Mouse (Mus musculus): ENCODE results near the gene Dnah17. TPM values are rescaled to one million over a fixed set of nuclear protein-coding genes. Genes with fewer than 3 reads are reported as not detected.

Dnah17 gene
- polyA plus RNA-seq, 1 experiment from 2014 or later: 0.29 TPM

DNA sequence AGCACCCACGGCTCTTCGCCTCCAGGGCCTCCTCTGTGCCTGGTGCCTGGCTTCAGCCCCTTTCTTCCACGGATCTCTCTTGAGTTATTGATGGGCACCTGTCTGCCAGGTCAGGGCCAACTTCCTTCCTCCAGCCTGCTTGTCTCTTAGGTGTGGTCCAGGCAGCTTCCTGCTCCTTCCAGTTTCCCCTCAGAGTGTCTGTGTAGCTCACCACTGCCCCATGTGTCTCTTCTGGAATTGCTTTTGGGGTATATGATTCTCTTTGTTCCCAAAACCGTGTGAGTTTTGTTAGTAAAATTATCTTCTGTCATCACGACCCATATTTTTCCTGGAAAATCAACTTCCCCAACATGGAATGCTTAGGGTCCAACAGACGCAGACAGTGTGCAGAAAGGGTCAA, 53.5 kb downstream of the Dnah17 start:
- 70% methylated on average over 6 of the region's 6 CpGs for WGBS
- Histone ChIP-seq H3K4me2 (replicated peaks; ENCODE audit: low read depth, low read length) (no peak overlapping the region), H3K9ac (replicated peaks; ENCODE audit: low read depth, low read length) (no peak overlapping the region), H3K27ac (ENCODE audit: low read length) (no peak overlapping the region), H3K36me3 (ENCODE audit: control insufficient read depth, insufficient read depth, low read length) (no peaks in the 10 kb centered on the region), H3K9me3 (ENCODE audit: control insufficient read depth, low read depth, low read length) (no peaks in the 10 kb centered on the region), H3K4me1 (ENCODE audit: control insufficient read depth, insufficient read depth, low read length) (peaks cover 8% of the 10 kb centered on the region), H3K4me3 (ENCODE audit: low read depth, low read length) (no peak overlapping the region), H3K27me3 (ENCODE audit: control insufficient read depth, insufficient read depth, low read length) (no peaks in the 10 kb centered on the region)
- ATAC-seq (ENCODE audit: insufficient number of reproducible peaks, insufficient read depth, low FRiP score, low read depth): no peak

DNA sequence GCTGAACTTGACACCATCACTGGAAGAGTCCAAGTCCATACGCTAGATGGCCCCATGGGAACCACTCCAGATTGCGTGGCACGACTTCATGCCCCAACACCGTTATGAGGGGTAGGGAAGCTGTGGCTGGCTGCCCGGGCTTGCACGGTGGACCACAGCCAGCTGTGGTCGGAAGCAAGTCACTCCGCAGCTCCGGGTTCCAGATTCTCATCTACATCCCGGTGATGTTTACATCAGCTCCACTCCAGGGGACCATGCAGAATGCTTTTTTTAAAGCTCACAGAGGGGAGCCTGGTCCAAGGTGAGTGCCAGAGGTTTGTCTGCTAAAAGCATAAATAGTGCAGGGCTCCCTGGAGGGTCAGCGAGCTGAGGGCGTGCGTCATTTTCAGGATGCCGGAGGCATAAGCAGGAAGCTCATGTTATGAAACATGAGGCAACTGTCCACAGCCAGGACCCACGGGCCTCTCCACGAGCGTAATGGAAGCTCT, 55.4 kb downstream of the Dnah17 start:
- Histone ChIP-seq H3K4me2 (replicated peaks; ENCODE audit: low read depth, low read length) (no peak overlapping the region), H3K4me1 (ENCODE audit: control insufficient read depth, insufficient read depth, low read length) (peaks cover 22% of the 10 kb centered on the region), H3K36me3 (ENCODE audit: control insufficient read depth, insufficient read depth, low read length) (no peaks in the 10 kb centered on the region), H3K9ac (replicated peaks; ENCODE audit: low read depth, low read length) (no peak overlapping the region), H3K4me3 (ENCODE audit: low read depth, low read length) (no peak overlapping the region), H3K27me3 (ENCODE audit: control insufficient read depth, insufficient read depth, low read length) (no peaks in the 10 kb centered on the region), H3K9me3 (ENCODE audit: control insufficient read depth, low read depth, low read length) (no peaks in the 10 kb centered on the region), H3K27ac (ENCODE audit: low read length) (no peak overlapping the region; the same call in 1 of the 2 replicates)
- ATAC-seq (ENCODE audit: insufficient number of reproducible peaks, insufficient read depth, low FRiP score, low read depth): no peak
- 45% methylated on average over 17 of the region's 17 CpGs for WGBS

DNA sequence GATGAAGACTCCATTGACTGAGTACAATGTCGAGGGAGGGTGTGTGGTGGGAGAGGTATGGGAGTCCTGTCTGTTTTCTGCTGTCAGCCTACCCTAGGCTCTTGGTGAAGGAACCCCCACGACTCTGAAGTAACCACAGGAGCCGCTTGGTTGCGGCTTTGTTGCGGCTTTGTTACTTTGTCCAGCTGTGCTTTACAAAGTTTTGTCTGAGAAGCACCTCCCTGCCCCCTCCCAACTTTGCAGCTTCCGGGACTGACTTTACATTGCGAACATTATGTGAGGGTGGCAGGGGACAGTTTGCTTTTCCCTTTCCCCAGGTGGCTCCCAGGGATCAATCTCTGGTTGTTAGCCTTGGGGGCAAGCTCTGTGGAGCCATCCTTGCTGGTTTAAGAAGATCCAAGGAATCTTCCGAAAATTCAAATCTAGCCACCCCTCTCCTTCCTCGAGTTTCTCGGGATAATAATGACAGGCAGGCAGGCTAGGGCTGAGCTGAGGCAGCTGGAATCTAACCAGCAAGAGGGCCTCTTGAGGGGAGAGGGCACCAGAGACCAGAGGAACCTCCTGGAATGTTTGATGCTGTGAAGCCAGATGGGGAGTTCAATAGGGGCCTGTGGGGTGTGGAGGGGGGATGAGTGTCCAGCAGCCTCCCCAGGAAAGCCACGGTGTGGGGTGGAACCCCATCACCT, 59.1 kb downstream of the Dnah17 start:
- Histone ChIP-seq H3K4me2 (replicated peaks; ENCODE audit: low read depth, low read length) (no peak overlapping the region), H3K9ac (replicated peaks; ENCODE audit: low read depth, low read length) (no peak overlapping the region), H3K9me3 (ENCODE audit: control insufficient read depth, low read depth, low read length) (no peaks in the 10 kb centered on the region), H3K27ac (ENCODE audit: low read length) (peak overlapping the region; percentile 69), H3K4me3 (ENCODE audit: low read depth, low read length) (no peak overlapping the region), H3K4me1 (ENCODE audit: control insufficient read depth, insufficient read depth, low read length) (peaks cover 27% of the 10 kb centered on the region), H3K27me3 (ENCODE audit: control insufficient read depth, insufficient read depth, low read length) (no peaks in the 10 kb centered on the region), H3K36me3 (ENCODE audit: control insufficient read depth, insufficient read depth, low read length) (no peaks in the 10 kb centered on the region)
- WGBS: 23% methylated on average over 11 of the region's 11 CpGs
- ATAC-seq (ENCODE audit: insufficient number of reproducible peaks, insufficient read depth, low FRiP score, low read depth): no peak; the same call in 1 of the 2 replicates

DNA sequence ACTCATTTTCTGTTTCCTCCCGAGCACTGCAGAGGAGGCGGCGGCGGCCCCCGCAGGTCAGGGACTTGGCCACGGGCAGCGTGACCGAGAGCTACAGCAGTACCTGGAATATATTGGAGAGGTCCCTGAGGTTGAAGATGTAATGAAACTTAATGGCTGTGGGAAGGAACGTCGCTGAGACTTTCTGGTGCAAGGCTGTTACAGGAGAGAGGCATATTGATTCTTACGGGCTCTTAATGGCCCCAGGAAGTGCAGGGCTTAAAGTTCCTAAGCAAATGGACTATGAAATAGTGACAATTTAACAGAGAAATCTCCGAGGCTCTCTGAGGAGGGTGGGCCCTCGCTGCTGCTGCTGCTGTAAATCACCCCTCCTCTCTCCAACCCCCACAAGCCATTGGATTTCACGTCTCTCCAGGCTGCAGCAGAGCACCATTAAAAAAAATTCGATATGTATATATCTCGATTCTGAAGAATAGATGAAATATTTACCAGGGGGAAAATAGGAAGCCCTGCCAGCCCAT, 61.6 kb downstream of the Dnah17 start:
- no peak overlapping the region for H3K4me2 ChIP-seq (replicated peaks; ENCODE audit: low read depth, low read length)
- H3K27ac ChIP-seq (ENCODE audit: low read length): no peak overlapping the region
- no peak overlapping the region for H3K9ac ChIP-seq (replicated peaks; ENCODE audit: low read depth, low read length)
- H3K27me3 ChIP-seq (ENCODE audit: control insufficient read depth, insufficient read depth, low read length): no peaks in the 10 kb centered on the region
- no peak for ATAC-seq (ENCODE audit: insufficient number of reproducible peaks, insufficient read depth, low FRiP score, low read depth)
- no peaks in the 10 kb centered on the region for H3K9me3 ChIP-seq (ENCODE audit: control insufficient read depth, low read depth, low read length)
- 51% methylated on average over 16 of the region's 16 CpGs for WGBS
- peaks cover 24% of the 10 kb centered on the region for H3K4me1 ChIP-seq (ENCODE audit: control insufficient read depth, insufficient read depth, low read length)
- H3K4me3 ChIP-seq (ENCODE audit: low read depth, low read length): no peak overlapping the region
- H3K36me3 ChIP-seq (ENCODE audit: control insufficient read depth, insufficient read depth, low read length): no peaks in the 10 kb centered on the region

DNA sequence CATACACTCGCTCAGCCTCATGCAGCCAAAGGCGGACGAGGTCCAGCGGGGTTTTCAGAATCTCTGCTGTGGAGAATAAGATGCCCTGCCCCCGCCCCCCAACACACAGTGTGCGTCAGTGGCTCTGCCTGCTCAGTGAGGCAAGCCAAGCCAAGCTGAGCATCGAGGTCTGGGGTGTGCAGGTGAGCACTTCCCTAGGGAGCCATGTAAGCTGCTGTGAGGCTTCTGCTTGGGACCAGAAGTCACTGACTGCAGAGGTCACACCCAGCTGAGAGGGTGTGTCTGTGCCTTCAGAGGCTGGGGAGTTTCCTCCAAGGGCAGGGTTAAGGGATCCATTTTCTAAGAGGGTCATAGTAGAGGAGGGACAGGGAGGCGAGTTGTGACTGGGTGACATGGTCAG, 62.8 kb downstream of the Dnah17 start:
- WGBS: 80% methylated on average over 8 of the region's 8 CpGs
- Histone ChIP-seq H3K36me3 (ENCODE audit: control insufficient read depth, insufficient read depth, low read length) (no peaks in the 10 kb centered on the region), H3K4me2 (replicated peaks; ENCODE audit: low read depth, low read length) (no peak overlapping the region), H3K4me1 (ENCODE audit: control insufficient read depth, insufficient read depth, low read length) (peaks cover 24% of the 10 kb centered on the region), H3K27me3 (ENCODE audit: control insufficient read depth, insufficient read depth, low read length) (no peaks in the 10 kb centered on the region), H3K4me3 (ENCODE audit: low read depth, low read length) (no peak overlapping the region), H3K9me3 (ENCODE audit: control insufficient read depth, low read depth, low read length) (no peaks in the 10 kb centered on the region), H3K9ac (replicated peaks; ENCODE audit: low read depth, low read length) (no peak overlapping the region), H3K27ac (ENCODE audit: low read length) (no peak overlapping the region)
- no peak for ATAC-seq (ENCODE audit: insufficient number of reproducible peaks, insufficient read depth, low FRiP score, low read depth)

DNA sequence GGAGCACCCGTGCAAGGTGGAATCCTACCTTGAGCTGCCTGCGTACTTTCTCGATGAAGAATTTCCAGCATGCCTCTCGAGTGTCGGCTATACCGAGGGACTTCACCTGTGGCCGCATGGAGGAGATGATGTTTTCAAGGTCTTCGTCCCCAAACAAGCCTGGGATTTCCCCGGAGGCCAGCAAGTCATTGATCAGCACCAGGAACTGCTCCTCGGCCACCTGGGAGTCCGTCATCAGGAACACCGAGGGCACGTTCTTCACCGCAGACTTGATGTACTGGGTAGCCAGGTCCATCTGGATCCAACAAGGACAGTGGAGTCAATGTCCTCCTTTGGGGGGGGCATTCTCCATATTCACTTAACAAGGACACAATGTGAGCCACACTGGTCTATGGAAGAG, 70.4 kb downstream of the Dnah17 start:
- Histone ChIP-seq H3K27ac (ENCODE audit: low read length) (no peak overlapping the region), H3K4me2 (replicated peaks; ENCODE audit: low read depth, low read length) (no peak overlapping the region), H3K9ac (replicated peaks; ENCODE audit: low read depth, low read length) (no peak overlapping the region), H3K4me3 (ENCODE audit: low read depth, low read length) (no peak overlapping the region), H3K27me3 (ENCODE audit: control insufficient read depth, insufficient read depth, low read length) (no peaks in the 10 kb centered on the region), H3K9me3 (ENCODE audit: control insufficient read depth, low read depth, low read length) (no peaks in the 10 kb centered on the region), H3K4me1 (ENCODE audit: control insufficient read depth, insufficient read depth, low read length) (0 out of 2 replicates have a peak, but pooled peaks cover 3% of the 10 kb centered on the region), H3K36me3 (ENCODE audit: control insufficient read depth, insufficient read depth, low read length) (no peaks in the 10 kb centered on the region)
- no peak for ATAC-seq (ENCODE audit: insufficient number of reproducible peaks, insufficient read depth, low FRiP score, low read depth)
- WGBS: 67% methylated on average over 14 of the region's 14 CpGs

DNA sequence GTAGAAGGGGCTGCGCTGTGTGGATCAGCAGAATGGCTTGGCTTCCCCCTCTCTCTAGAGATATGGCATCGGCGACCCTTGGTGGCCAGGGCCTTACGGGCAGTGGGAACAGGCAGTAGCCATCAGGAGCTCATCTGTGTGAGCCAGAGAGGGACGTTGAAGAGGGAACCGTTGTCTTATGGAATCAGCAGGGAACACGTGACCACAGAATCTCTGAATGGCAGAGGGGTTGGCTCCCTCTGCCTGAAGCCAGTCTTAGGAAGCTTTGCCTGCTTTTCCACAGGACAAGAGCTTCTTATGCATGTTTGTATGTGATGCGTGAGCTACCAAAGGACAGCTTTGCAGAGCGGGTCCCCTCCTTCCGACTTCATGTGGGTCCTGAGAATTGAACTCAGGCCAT, 71.6 kb downstream of the Dnah17 start:
- Histone ChIP-seq H3K9me3 (ENCODE audit: control insufficient read depth, low read depth, low read length) (no peaks in the 10 kb centered on the region), H3K4me3 (ENCODE audit: low read depth, low read length) (no peak overlapping the region), H3K4me1 (ENCODE audit: control insufficient read depth, insufficient read depth, low read length) (0 out of 2 replicates have a peak, but pooled peaks cover 3% of the 10 kb centered on the region), H3K27me3 (ENCODE audit: control insufficient read depth, insufficient read depth, low read length) (no peaks in the 10 kb centered on the region), H3K27ac (ENCODE audit: low read length) (no peak overlapping the region), H3K4me2 (replicated peaks; ENCODE audit: low read depth, low read length) (no peak overlapping the region), H3K9ac (replicated peaks; ENCODE audit: low read depth, low read length) (no peak overlapping the region), H3K36me3 (ENCODE audit: control insufficient read depth, insufficient read depth, low read length) (no peaks in the 10 kb centered on the region)
- ATAC-seq (ENCODE audit: insufficient number of reproducible peaks, insufficient read depth, low FRiP score, low read depth): no peak
- WGBS: 63% methylated on average over 10 of the region's 10 CpGs

DNA sequence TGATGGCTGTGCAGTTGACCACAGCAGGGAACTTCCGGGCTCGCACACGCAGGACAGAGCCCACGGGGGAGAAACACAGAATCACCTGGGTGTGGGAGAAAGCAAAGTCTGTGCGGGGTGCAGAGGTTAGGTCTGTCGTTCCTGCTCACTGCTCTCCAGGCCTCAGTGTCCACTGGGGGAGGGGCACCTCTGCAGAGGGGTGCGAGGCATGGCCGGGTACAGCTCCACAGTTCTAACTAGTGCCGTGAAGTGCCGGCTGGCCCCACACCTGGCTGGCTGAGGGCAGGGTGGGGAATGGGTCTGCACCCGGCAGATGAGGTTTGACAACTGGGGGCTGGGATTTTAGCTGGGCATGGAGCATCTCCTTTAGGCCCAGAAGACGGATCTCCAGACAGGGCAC, 72.1 kb downstream of the Dnah17 start:
- Histone ChIP-seq H3K9ac (replicated peaks; ENCODE audit: low read depth, low read length) (no peak overlapping the region), H3K4me1 (ENCODE audit: control insufficient read depth, insufficient read depth, low read length) (0 out of 2 replicates have a peak, but pooled peaks cover 3% of the 10 kb centered on the region), H3K27me3 (ENCODE audit: control insufficient read depth, insufficient read depth, low read length) (no peaks in the 10 kb centered on the region), H3K4me3 (ENCODE audit: low read depth, low read length) (no peak overlapping the region), H3K4me2 (replicated peaks; ENCODE audit: low read depth, low read length) (no peak overlapping the region), H3K9me3 (ENCODE audit: control insufficient read depth, low read depth, low read length) (no peaks in the 10 kb centered on the region), H3K27ac (ENCODE audit: low read length) (no peak overlapping the region), H3K36me3 (ENCODE audit: control insufficient read depth, insufficient read depth, low read length) (no peaks in the 10 kb centered on the region)
- WGBS: 69% methylated on average over 12 of the region's 12 CpGs
- ATAC-seq (ENCODE audit: insufficient number of reproducible peaks, insufficient read depth, low FRiP score, low read depth): no peak
